Mouse (Mus musculus) activated CD4-positive, CD25-positive, alpha-beta regulatory T cell, adult 4 months (primary cell): ENCODE measurements around the gene Vsig10l. TPM values are rescaled to one million over a fixed set of nuclear protein-coding genes. Genes with fewer than 3 reads are reported as not detected.

Source experiments
- ATAC-seq: one replicate; pipeline ENCODE4 v1.8.0; 2017
- polyA plus RNA-seq, 2 experiments: library from polyadenylated mRNA; unstranded; fragments of 100-300 nt; shearing (Covaris generic); gene quantifications; one replicate each; pipeline ENCODE4 v1.2.1; 2017

The Vsig10l gene
- polyA plus RNA-seq, 2 experiments from 2014 or later, result 1.2 to 4.3 TPM

GRCm38 (mm10) chr7:43454371-43454770 is 8.6 kb upstream of the Vsig10l start:
- no peak for ATAC-seq

GRCm38 (mm10) chr7:43463976-43464375 is 1.0 kb downstream of the Vsig10l start:
- ATAC-seq, result no peak

GRCm38 (mm10) chr7:43464864-43465343 is 2.0 kb downstream of the Vsig10l start:
- ATAC-seq, result no peak

- peak; percentile 80 for ATAC-seq
These were observed 2.6 kb downstream of the Vsig10l start for GRCm38 (mm10) chr7:43465344-43466098.

GRCm38 (mm10) chr7:43466099-43466694 is 3.2 kb downstream of the Vsig10l start:
- ATAC-seq, result peak; percentile 62

GRCm38 (mm10) chr7:43470373-43470772 is 7.4 kb downstream of the Vsig10l start:
- ATAC-seq, result no peak

- ATAC-seq, result peak; percentile 83
These were observed 12.8 kb downstream of the Vsig10l start for GRCm38 (mm10) chr7:43475706-43476105.

- no peak for ATAC-seq
These were observed 13.4 kb downstream of the Vsig10l start for GRCm38 (mm10) chr7:43476376-43476775.

GRCm38 (mm10) chr7:43481191-43481590 is 18.2 kb downstream of the Vsig10l start:
- peak; percentile 86 for ATAC-seq

GRCm38 (mm10) chr7:43482090-43482716 is 19.3 kb downstream of the Vsig10l start:
- ATAC-seq, result no peak

GRCm38 (mm10) chr7:43483236-43483635 is 20.3 kb downstream of the Vsig10l start:
- ATAC-seq, result no peak

- ATAC-seq, result no peak
These were observed 25.7 kb downstream of the Vsig10l start for GRCm38 (mm10) chr7:43488646-43489045.

- no peak for ATAC-seq
These were observed 26.7 kb downstream of the Vsig10l start, which contains the start of gene Iglon5 for GRCm38 (mm10) chr7:43489631-43490125. Gene Iglon5, minus strand, starts transcription at chr7:43490075.

- no peak for ATAC-seq
These were observed 27.2 kb downstream of the Vsig10l start for GRCm38 (mm10) chr7:43490182-43490584.

- ATAC-seq, result no peak
These were observed 27.9 kb downstream of the Vsig10l start for GRCm38 (mm10) chr7:43490861-43491260.

- ATAC-seq, result no peak
These were observed 32.5 kb downstream of the Vsig10l start for GRCm38 (mm10) chr7:43495343-43496021.

GRCm38 (mm10) chr7:43511707-43512478 is 48.9 kb downstream of the Vsig10l start:
- no peak for ATAC-seq

- no peak for ATAC-seq
These were observed 49.6 kb downstream of the Vsig10l start for GRCm38 (mm10) chr7:43512519-43512918.

- no peak for ATAC-seq
These were observed 52.1 kb downstream of the Vsig10l start for GRCm38 (mm10) chr7:43515076-43515475.

GRCm38 (mm10) chr7:43518341-43518740 is 55.4 kb downstream of the Vsig10l start:
- ATAC-seq, result no peak
